Mouse (Mus musculus): ENCODE measurements around the gene Bcl2. TPM values are rescaled to one million over a fixed set of nuclear protein-coding genes. Genes with fewer than 3 reads are reported as not detected.

Gene Bcl2
- total and polyA plus RNA-seq, 2 experiments from 2014 or later, result 9.0 to 13.5 TPM

DNA sequence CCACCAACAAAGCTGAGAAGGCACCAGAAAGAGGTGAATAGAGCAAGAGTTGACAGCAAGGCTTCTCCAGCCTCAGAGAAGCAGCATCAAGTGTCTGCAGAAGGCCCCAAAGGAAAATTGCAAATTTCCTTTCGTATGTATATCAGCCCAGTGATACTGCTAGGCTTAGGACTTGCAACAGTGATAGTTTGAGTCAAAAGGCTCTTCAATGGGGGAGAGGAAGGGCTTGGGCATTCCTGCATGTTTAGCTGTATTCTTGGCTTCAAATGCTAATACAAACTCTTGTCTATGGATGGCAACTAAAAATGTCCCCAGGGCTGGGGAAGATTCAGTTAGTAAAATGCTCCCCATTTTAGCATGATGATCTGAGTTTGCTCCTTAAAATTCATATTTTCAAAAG lies 149.6 kb downstream of the Bcl2 start:
- TF ChIP-seq CTCF (IDR thresholded peaks at IDR 0.05), result no peak
- Histone ChIP-seq H3K9ac (replicated peaks; ENCODE audit: low read length, poor library complexity, severe bottlenecking) (no peak overlapping the region), H3K4me2 (ENCODE audit: low read depth, low read length, poor library complexity, severe bottlenecking) (no peak overlapping the region), H3K9me3 (ENCODE audit: low read length) (no peaks in the 10 kb centered on the region), H3K4me3 (ENCODE audit: low read depth, low read length) (no peak overlapping the region), H3K36me3 (ENCODE audit: insufficient read depth, low read length) (no peaks in the 10 kb centered on the region), H3K27me3 (ENCODE audit: insufficient read depth, low read length) (no peaks in the 10 kb centered on the region), H3K27ac (ENCODE audit: low read depth, low read length) (no peak overlapping the region), H3K4me1 (ENCODE audit: insufficient read depth, low read length) (no peaks in the 10 kb centered on the region; the same call in 1 of the 2 replicates)
- DNase-seq (ENCODE audit: low spot score) (no peak), ATAC-seq (ENCODE audit: low FRiP score) (no peak)
- WGBS, result 66% methylated on average over 1 of the region's 1 CpGs

GRCm38 (mm10) chr1:106562751-106563150 lies 151.3 kb downstream of the Bcl2 start:
- Histone ChIP-seq H3K9ac (replicated peaks; ENCODE audit: low read length, poor library complexity, severe bottlenecking) (no peak overlapping the region), H3K27me3 (ENCODE audit: insufficient read depth, low read length) (no peaks in the 10 kb centered on the region), H3K36me3 (ENCODE audit: insufficient read depth, low read length) (no peaks in the 10 kb centered on the region), H3K4me2 (ENCODE audit: low read depth, low read length, poor library complexity, severe bottlenecking) (no peak overlapping the region), H3K4me1 (ENCODE audit: insufficient read depth, low read length) (no peaks in the 10 kb centered on the region; the same call in 1 of the 2 replicates), H3K4me3 (ENCODE audit: low read depth, low read length) (no peak overlapping the region), H3K27ac (ENCODE audit: low read depth, low read length) (no peak overlapping the region), H3K9me3 (ENCODE audit: low read length) (no peaks in the 10 kb centered on the region)
- TF ChIP-seq CTCF (IDR thresholded peaks at IDR 0.05), result no peak
- 96% methylated on average over 3 of the region's 3 CpGs for WGBS
- DNase-seq (ENCODE audit: low spot score), result no peak
- ATAC-seq (ENCODE audit: low FRiP score), result no peak

GRCm38 (mm10) chr1:106561085-106561760 lies 152.9 kb downstream of the Bcl2 start:
- Histone ChIP-seq H3K27me3 (ENCODE audit: insufficient read depth, low read length) (no peaks in the 10 kb centered on the region), H3K9me3 (ENCODE audit: low read length) (no peaks in the 10 kb centered on the region), H3K9ac (replicated peaks; ENCODE audit: low read length, poor library complexity, severe bottlenecking) (no peak overlapping the region), H3K4me1 (ENCODE audit: insufficient read depth, low read length) (no peaks in the 10 kb centered on the region), H3K4me2 (ENCODE audit: low read depth, low read length, poor library complexity, severe bottlenecking) (no peak overlapping the region), H3K36me3 (ENCODE audit: insufficient read depth, low read length) (no peaks in the 10 kb centered on the region), H3K4me3 (ENCODE audit: low read depth, low read length) (no peak overlapping the region), H3K27ac (ENCODE audit: low read depth, low read length) (no peak overlapping the region)
- ATAC-seq (ENCODE audit: low FRiP score) (no peak), DNase-seq (ENCODE audit: low spot score) (no peak)
- 71% methylated on average over 11 of the region's 11 CpGs for WGBS
- TF ChIP-seq CTCF (IDR thresholded peaks at IDR 0.05), result no peak

GRCm38 (mm10) chr1:106560105-106560504 lies 154.0 kb downstream of the Bcl2 start:
- 86% methylated on average over 3 of the region's 3 CpGs for WGBS
- no peaks in the 10 kb centered on the region for H3K27me3 ChIP-seq (ENCODE audit: insufficient read depth, low read length)
- H3K4me3 ChIP-seq (ENCODE audit: low read depth, low read length), result no peak overlapping the region
- ATAC-seq (ENCODE audit: low FRiP score) (no peak), DNase-seq (ENCODE audit: low spot score) (no peak)
- no peak overlapping the region for H3K4me2 ChIP-seq (ENCODE audit: low read depth, low read length, poor library complexity, severe bottlenecking)
- TF ChIP-seq CTCF (IDR thresholded peaks at IDR 0.05), result no peak
- no peak overlapping the region for H3K9ac ChIP-seq (replicated peaks; ENCODE audit: low read length, poor library complexity, severe bottlenecking)
- no peaks in the 10 kb centered on the region for H3K4me1 ChIP-seq (ENCODE audit: insufficient read depth, low read length)
- H3K27ac ChIP-seq (ENCODE audit: low read depth, low read length), result no peak overlapping the region
- H3K9me3 ChIP-seq (ENCODE audit: low read length), result no peaks in the 10 kb centered on the region
- H3K36me3 ChIP-seq (ENCODE audit: insufficient read depth, low read length), result no peaks in the 10 kb centered on the region

DNA sequence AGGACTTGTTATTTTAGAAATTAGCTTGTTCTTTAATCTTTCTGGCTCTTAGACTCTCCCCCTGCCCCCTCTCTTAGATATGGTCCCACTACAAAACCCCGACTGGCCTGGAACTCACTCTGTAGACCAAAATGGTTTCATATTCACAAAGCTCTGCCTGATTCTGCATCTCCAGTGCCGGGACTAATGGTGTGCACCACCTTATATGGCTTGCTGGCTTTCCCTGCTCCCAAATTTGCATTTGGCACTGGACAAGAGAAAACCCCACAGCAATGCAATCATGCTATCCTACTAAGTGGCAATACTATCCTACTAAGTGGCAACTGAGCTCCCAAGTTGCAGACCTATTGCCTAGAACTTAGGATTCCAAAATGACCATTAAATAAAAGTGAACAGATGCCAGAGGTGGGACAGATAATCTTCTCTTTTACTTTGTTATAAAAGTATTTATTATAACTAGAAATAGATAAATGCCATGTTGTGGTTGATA lies 154.9 kb downstream of the Bcl2 start:
- no peaks in the 10 kb centered on the region for H3K27me3 ChIP-seq (ENCODE audit: insufficient read depth, low read length)
- TF ChIP-seq CTCF (IDR thresholded peaks at IDR 0.05), result no peak
- 92% methylated on average over 2 of the region's 2 CpGs for WGBS
- ATAC-seq (ENCODE audit: low FRiP score) (no peak), DNase-seq (ENCODE audit: low spot score) (no peak)
- no peak overlapping the region for H3K27ac ChIP-seq (ENCODE audit: low read depth, low read length)
- H3K9ac ChIP-seq (replicated peaks; ENCODE audit: low read length, poor library complexity, severe bottlenecking), result no peak overlapping the region
- H3K9me3 ChIP-seq (ENCODE audit: low read length), result no peaks in the 10 kb centered on the region
- H3K36me3 ChIP-seq (ENCODE audit: insufficient read depth, low read length), result no peaks in the 10 kb centered on the region
- no peaks in the 10 kb centered on the region for H3K4me1 ChIP-seq (ENCODE audit: insufficient read depth, low read length)
- H3K4me3 ChIP-seq (ENCODE audit: low read depth, low read length), result no peak overlapping the region
- no peak overlapping the region for H3K4me2 ChIP-seq (ENCODE audit: low read depth, low read length, poor library complexity, severe bottlenecking)

GRCm38 (mm10) chr1:106555498-106556168 lies 158.4 kb downstream of the Bcl2 start:
- no peaks in the 10 kb centered on the region for H3K9me3 ChIP-seq (ENCODE audit: low read length)
- 76% methylated on average over 9 of the region's 9 CpGs for WGBS
- H3K9ac ChIP-seq (replicated peaks; ENCODE audit: low read length, poor library complexity, severe bottlenecking), result no peak overlapping the region
- ATAC-seq (ENCODE audit: low FRiP score), result no peak
- no peak for TF ChIP-seq CTCF (IDR thresholded peaks at IDR 0.05)
- H3K27me3 ChIP-seq (ENCODE audit: insufficient read depth, low read length), result no peaks in the 10 kb centered on the region
- no peaks in the 10 kb centered on the region for H3K36me3 ChIP-seq (ENCODE audit: insufficient read depth, low read length)
- no peak overlapping the region for H3K4me2 ChIP-seq (ENCODE audit: low read depth, low read length, poor library complexity, severe bottlenecking)
- H3K27ac ChIP-seq (ENCODE audit: low read depth, low read length), result no peak overlapping the region
- H3K4me1 ChIP-seq (ENCODE audit: insufficient read depth, low read length), result no peaks in the 10 kb centered on the region
- no peak overlapping the region for H3K4me3 ChIP-seq (ENCODE audit: low read depth, low read length)
- DNase-seq (ENCODE audit: low spot score), result no peak

All from midbrain, postnatal 0 days (tissue).